Mouse (Mus musculus) bone marrow, adult 2 months (tissue): ENCODE measurements around the gene Mdfic.

Source experiments
- CTCF ChIP-seq: fragments of 200-500 bp; IDR thresholded peaks from 2 replicates; pipeline ENCODE4 v1.5.1; 2011; ENCODE audit warnings: low read length, control low read depth; ENCODE audit not compliant: control insufficient read depth, insufficient read depth
- POLR2A ChIP-seq: fragments of 200-500 bp; IDR thresholded peaks from 2 replicates; pipeline ENCODE4 v1.6.1; 2011; ENCODE audit warnings: low read depth, mild to moderate bottlenecking, control low read depth, low read length, borderline replicate concordance; ENCODE audit not compliant: control insufficient read depth

DNA sequence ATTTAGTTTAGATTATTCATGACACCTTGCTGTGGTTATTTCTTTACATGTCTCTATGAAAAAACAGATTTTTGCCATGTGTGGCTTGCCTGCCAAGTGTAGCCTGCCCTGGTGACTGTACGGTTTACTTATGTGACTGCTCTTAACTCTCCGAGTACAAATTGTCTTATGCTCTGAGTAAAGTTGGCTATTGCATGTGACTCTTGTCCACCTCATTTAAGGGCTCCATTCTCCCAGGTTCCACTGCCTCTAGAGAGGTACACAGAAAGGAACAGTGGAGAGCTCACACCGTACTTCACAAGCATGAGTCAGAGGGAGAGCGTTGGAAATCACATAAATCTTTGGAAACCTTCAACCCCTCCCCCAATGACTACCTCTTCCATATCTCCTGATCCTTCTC lies 10.4 kb upstream of the Mdfic start:
- TF ChIP-seq CTCF (no peak), POLR2A (no peak)
